Mouse (Mus musculus) cerebellum, adult (tissue): ENCODE results near the gene Ccdc183.

Experiments
- ATAC-seq: cut with Nextera tagmentation; 2 replicates; pipeline ENCODE4 v1.9.2; 2017; ENCODE audit warnings: mild to moderate bottlenecking, moderate library complexity, mixed read lengths; ENCODE audit not compliant: insufficient number of reproducible peaks, low FRiP score, low TSS enrichment

The Ccdc183 gene

DNA sequence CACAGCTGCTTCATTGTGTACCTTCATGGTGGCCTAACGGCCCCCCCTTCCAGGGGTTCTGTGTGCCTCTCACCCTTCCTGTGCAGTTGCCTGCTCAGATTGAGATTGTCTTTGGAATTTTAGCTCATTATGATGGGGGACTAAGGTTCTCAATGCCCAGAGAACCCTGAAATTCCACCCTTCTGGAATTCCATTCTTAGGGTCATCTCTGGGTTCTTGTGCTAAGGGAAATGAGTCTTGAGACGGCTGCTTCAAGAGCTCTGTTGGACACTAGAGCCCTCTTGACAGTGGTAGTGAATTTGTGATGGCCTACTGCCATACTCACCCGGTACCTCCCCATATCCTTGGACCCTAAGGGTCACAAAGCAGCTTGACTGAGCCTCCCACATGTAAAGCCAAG is at the start of gene Ccdc183:
TSS of gene Ccdc183 (minus strand) at position 101 of the 400 bp plus-strand sequence.
- ATAC-seq: no peak

DNA sequence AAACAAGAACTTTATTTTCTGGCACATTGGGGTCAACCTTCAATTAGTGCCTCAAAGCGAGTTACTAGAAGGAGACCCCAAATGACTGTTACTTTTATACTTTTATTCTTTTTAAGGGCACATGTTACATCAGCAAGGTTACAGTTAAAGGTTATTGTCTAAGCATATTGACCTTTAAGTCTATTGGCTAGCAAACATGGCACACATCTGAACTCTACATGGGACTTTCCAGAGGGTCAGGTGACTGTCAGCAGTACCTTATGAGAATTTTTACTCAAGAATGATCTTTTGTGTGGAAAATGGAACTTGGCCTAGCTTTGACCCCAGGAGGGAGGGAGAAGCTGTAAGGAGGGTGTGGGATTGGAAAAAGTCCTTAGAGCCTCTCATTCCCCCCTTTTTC is 49.0 kb upstream of the Ccdc183 start:
- ATAC-seq: no peak

DNA sequence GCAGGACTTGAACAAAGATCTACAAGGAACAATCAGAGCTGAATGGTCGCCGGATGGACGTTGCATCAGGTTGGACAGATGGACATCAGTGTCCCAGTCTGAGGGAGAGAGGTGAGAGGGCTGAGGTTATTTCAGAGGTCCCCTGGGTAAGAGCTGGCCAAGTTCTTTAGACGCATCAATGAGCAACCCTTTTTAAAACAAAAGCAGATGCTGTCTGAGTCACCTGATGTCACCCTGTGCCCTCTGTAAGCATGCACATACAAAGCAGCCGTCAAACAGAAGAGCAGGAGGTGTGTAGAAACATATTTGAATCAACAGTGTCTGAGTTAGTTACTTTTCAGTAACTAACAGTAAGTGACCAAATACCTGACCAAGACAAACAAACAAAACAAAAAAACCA is 46.6 kb upstream of the Ccdc183 start:
- no peak for ATAC-seq

DNA sequence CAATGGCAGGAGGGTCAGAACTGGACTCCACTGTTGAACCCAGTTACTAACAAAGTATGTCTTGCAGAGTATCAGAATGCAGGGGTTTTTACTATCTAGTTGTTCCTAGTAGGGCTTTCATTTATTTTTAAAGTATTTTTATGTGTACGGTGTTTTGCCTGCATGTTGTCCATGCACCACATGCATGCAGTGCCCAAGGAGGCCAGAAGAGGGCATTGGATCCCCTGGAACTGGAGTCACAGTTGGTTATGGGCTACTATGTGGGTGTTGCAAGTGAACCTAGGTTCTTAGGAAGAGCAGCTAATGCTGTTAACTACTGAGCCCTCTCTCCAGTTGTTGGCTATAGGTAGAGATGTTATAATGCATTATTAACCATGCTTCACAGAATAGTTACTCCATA is 46.0 kb upstream of the Ccdc183 start:
- no peak for ATAC-seq

DNA sequence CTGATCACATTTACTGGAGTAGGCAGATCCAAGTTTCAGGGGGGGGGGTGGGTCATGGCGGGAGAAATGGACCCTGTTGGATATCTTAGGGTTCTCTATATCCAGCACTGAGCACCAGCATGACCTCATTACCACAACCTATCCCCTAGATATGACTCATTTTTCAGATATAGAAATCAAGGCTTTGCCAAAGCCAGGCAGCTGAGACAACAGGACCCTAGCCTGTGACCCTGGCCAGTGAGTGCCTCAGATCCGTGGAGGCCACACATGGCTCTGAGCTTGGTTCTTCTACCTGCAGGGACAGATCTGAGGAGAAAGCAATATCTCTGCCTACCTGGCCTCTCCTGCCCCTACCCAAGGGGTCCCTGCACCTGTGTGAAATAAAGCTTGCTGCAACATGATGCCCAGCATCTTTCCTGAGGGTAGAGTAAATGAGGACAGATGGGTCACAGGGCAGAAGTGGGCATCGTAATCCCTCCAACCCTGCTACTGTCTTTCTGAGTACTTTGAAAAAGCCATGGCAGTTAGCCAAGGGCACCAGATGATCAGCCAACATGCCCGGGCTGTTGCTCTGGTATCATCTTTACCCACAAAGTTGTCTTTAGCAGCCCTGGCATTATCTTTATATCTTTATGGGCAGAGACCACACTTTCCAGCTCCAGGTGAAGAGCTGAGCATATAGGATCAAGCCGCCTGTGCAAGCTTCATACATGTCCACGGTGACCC is 43.9 kb upstream of the Ccdc183 start:
- ATAC-seq: no peak

DNA sequence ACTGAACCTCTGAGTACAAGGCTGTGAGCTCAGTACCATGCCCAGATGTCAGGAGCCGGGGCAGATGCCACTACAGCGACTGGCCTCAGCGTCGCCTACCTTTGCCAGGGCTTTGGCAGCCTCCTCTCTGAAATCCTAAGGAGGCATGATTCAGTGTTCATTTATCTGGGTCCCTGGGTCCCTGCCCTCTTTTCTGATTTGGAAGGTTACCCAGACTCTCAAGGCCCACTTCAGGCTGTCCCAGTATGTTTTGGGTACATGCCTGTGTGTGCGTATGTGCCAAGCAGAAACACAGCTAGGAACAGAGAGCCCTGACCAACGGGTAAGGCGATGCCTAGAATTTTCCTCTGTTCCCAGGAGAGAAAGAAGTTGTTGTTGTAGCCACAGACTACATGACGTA is 42.8 kb upstream of the Ccdc183 start:
- ATAC-seq: no peak

DNA sequence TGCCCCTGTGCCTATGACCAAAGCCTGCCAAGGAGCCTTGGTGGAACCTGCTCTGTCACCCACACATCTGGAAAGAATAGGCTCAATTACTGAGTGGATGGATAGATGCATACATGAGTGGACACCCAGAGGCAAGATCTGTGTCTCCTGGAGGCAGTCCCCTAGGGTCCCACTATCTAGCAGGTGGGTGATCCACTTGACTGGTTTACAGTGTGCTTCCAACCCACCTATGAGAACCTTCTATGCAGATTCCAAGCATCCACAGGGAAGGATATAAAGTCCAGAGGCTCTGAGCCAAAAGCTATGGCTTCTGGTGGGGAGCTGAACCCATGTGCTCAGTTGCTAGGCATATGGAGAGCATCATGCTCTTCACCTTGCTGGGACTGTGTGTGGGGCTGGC is 40.2 kb upstream of the Ccdc183 start, which contains the start of gene Lcn5:
TSS of gene Lcn5 (plus strand) at position 301 of the 400 bp plus-strand sequence.
- ATAC-seq: no peak

DNA sequence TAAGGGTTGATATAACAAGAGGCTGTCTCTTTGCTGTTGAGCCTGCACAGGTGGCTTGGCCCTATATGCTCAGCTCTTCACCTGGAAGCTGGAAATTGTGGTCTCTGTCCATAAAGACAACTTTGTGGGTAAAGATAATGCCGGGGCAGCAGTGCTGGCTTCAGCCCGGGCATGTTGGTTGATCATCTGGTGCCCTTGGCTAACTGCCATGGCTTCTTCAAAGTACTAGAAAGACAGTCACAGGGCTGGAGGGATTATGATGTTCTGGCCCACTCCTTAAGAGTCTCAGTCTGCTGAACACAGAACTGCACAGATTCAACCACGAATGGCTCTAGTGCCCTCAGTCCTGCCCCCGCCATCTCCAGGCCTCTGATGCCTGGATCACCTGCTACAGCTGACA is 39.8 kb upstream of the Ccdc183 start:
- no peak for ATAC-seq

DNA sequence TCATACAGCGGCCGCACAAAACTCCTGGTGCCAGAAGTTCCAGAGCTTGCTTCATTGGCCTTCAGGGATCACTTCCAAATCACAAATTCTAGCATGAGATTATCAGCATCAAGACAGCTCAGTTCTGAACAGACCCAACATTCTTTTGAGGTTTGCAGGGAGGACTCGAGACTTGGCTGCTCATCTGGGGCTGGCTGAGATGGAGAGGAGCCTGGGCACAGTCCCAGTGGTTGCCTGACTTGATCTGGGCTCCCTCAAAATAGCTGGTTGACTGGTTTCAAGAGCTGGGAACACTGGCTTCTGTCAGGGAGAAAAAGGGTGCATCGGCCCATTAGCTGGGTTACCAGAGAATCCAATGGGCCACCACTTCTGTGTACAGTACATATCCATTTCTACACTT is 39.2 kb upstream of the Ccdc183 start:
- ATAC-seq: no peak

DNA sequence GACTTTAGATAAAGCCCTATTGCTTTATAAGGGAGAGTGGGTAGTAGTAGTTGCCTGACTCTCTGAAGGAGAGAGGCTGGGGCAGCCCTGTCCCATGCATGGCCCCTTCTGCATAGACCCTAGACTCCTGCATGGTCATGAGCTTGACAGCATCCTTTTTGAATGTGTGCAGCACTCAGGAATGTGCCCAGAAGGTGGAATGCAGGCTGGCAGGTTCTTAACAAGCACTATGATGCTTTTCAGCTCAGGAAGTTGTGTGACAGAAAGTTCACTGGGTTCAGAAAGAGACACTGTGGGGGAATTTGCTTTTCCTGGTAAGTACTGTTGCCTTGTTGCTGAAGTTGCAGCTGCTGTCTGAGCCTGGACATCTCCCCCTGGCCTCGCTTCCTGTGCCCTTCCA is 37.0 kb upstream of the Ccdc183 start:
- no peak for ATAC-seq

DNA sequence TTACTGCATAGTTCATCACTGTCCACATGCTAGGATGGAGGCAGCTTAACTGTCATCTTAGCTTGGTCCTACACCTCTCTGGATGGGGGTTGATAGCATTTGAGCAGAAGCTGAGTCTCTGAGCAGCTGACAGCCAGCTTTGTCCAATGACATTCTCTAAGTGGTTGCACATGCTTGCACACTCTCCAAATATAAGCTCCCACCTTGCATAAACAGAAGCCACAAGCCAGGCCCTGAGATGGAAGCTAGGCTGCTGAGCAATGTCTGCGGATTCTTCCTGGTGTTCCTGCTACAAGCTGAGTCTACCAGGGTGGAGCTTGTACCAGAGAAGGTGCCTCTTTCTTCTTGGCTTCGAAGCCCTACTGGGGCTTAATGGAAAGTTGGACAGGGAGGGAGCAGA is 35.4 kb upstream of the Ccdc183 start, which contains the start of gene Lcn8:
TSS of gene Lcn8 (plus strand) at position 219 of the 400 bp plus-strand sequence.
- no peak for ATAC-seq

DNA sequence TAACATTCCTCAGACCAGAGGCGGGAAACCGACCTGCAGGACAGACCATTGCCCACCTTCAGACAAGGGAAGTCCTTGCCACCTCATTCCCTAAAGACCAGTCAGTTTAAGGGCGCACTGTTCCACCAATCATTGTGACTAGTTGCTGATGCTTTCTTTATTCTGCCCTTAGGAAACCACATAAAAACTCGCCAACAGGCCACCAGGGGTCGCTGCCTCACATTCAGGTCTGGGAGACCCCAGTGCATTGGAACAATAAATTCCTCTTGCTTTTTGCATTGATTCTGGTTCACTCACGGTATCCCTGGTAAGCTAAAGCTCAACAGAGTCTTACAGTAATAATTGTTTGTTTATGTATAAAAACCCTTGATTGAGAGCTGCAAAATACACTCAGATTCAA is 22.4 kb upstream of the Ccdc183 start:
- no peak for ATAC-seq

DNA sequence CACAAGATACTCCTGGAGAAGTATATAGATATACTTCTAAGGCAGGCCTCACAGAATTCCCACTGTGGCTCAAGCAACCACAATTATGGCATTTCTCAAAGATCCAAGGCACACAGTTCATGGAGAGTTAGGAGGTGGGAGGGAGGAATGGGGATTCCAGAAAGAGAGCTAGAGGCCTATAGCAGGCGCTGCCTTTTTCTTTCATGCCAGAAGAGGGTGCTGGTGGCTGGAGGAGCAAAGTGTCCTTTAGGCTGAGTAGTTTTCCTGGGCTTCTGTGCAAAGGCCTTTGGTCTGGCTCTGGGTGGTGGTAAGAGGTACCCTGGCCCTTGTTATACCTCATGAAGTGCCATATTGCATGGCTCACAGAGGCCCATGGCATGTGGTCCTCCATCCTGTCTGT is 16.6 kb upstream of the Ccdc183 start:
- no peak for ATAC-seq

DNA sequence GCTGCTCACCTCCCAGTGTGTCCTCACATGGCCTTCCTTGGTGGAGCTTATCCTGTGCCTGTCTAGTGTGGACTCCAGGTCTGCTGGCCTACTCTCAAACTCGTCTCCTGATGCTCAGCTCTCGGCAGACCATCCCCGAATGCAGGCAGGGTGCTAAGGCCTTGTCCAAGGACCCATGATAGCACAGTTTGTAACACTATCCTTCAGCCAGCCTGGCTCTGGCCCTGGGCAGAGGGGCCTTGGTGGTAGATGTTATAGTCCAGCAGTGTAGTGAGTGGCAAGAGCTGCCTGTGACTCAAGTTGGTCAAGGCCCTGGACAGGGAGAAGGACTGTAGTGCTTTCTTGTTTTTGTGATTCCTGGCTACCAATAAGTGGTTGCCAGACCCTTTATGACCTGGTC is 16.1 kb upstream of the Ccdc183 start:
- no peak for ATAC-seq

DNA sequence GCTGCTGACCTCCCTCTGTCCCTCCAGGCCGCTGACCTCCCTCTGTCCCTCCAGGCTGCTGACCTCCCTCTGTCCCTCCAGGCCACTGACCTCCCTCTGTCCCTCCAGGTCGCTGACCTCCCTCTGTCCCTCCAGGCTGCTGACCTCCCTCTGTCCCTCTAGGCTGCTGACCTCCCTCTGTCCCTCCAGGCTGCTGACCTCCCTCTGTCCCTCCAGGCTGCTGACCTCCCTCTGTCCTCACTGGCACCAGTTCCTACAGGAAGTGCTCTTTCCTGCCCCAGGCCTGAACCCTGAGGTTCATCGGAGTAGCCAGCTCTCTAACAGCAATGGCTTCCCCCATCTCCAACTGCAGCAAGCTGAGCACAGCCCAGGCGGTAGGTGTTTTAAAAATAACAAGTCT is 11.3 kb upstream of the Ccdc183 start:
- ATAC-seq: no peak

DNA sequence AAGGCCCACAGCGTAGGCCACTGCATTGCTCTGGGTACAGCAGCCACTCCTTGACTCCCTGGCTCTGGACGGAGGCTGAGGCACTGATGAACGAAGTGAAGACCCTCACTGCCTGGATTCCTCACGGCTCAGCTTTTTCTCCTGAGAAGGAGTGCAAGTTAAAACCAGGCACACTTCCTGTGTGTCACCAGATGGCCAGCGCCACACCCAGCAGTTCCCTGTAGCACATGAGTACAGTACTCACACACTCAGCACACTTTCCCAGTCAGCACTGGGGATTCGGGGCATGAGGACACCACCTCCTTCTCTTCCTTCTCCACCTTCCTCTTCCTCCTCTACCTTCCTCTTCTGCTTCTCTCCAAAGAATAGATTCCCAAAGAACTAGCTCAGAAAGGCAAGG is 10.3 kb upstream of the Ccdc183 start, which contains the start of gene Fcna:
TSS of gene Fcna (minus strand) at position 220 of the 400 bp plus-strand sequence.
- no peak for ATAC-seq

DNA sequence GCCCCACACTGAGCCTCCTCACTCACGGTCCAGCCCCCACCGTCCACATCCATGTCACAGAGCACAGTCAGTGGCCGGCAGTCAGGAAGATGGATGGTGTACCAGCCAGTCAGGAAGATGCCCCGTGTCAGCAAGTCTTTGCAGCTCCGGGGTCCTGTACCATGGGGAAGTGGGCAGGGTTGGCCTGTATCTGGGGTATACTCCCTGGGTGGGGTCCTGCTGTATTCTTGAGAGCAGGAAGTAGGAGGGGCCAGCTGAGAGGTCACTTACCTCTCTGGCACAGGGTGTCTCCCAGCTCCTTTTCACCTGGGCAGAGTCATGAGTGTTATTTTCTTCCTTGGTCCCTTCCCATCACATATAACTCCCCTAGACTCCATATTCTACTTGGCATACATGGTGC is 8.5 kb upstream of the Ccdc183 start:
- no peak for ATAC-seq

DNA sequence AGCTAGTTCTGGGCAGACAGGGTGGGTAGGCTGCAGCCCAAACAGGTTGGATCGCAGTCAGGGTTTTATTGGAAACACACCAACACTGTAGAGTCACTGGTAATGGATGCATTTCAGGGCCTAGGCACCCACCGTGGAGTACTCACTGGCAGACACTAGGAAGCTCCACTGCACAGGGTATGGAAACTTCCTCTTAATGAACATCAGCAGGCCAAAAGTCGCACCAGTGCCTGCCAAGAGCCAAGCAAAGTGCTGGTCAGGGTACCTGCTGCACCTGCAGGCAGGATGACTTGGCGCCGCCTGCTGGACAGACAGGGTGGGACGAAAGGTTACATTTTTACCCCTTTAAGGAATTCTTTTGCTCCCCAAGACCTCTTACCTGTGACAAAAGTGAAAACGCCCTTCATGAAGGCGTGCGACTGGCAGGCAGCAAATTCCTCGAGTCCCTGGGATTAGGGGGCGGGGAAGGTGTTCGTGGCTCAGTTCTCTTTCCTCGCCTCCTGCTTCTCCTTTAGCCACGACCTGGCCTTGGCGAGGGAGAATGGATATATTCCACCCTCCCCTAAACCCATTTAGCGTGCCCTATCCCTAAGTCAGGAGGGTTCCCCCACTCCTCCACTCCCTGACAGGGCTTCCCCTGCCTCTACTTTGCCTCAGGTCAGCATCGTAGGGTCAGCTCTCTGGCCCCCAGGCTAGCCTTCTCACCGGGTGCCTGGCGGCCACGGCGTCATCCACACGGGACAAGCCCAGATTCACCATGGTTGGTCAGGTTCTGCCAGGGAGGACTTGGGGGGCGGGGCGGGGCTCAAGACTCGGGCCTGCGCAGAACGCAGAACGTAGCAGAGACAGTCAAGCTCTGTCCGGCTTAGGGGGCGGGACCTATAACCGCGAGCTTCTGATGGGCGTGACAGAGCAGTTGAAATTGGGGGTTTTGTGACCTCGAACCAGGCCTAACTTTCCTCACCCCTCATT is 4.0 kb upstream of the Ccdc183 start, which contains the start of gene Tmem141:
TSS of gene Tmem141 (minus strand) at position 777 of the 972 bp plus-strand sequence.
- ATAC-seq: peak; percentile 88

DNA sequence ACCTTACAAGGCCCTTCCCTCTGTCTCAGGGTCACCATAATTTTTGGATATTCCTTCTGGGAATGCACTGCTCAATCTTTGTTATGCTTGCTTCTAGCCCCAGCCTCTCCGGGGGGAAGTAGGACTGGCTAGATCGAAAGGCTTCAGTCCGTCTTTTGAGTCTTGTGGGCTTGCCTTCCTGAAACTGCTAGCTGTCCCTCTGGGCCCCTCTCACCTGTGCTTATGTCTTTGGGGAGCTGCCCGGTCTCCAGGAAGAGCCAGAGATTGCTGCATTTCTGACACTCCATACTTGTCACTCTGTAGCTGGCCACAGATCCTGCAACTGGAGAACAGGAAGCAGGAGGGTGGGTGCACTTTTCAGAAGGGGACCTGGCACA is 3.4 kb upstream of the Ccdc183 start:
- ATAC-seq: no peak

DNA sequence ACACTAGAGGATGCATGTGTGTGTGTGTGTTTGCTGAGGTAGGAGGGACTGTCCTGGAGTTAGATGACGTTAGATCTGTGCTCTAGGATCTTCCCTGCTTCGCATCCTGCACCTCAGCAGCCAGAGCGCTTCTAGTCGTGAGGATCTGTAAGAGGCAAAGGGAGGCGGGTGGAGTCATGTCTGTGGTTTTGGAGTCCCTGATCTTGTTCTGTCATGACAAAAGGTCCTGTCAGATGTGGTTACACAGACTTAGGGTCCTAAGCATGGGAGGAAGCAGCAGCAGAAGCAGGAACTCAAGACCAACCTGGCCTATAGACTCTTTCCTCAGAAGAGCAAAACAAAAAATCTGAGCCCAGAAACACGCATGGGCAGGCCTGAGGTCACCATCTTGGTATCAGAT is 2.9 kb upstream of the Ccdc183 start:
- ATAC-seq: no peak

DNA sequence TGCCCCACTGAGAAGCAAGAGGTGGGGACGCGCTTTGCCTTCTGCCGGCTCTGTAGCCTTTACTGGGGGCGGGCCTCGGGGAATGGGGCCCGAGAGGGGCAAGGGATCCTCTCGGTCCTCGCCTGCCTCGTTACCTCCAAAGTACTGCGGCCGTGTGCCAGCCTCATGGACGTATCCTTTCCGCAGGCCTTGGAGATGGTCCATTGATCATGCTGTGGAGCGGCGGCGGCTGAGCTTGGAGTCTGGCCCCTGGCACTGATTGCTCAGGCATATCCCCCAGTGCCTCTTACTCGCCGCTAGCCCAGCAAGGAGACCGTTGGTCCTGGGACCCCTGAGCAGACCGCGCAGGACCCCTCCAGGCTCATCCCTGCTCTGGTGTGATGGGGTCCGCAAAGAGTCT is 1.1 kb downstream of the Ccdc183 start:
- ATAC-seq: no peak
